Mouse (Mus musculus) stomach, postnatal 0 days (tissue): ENCODE results near the gene Pom121.

ENCODE experiments used
- CTCF ChIP-seq: IDR thresholded peaks from 2 replicates; pipeline ENCODE4 v1.5.1; 2016; ENCODE audit warnings: antibody characterized with exemption, low read depth, mild to moderate bottlenecking, moderate library complexity
- EP300 ChIP-seq: optimal IDR thresholded peaks from 2 replicates; pipeline ENCODE3; 2016; ENCODE audit warnings: antibody characterized with exemption

- TF ChIP-seq CTCF: no peak
- no peak for TF ChIP-seq EP300
These were observed 13.8 kb upstream of the Pom121 start for GRCm38 (mm10) chr5:135408114-135408513.
